Mouse (Mus musculus) fat pad, adult 2 months (tissue): ENCODE results near the gene Spryd7.

ENCODE experiments used
- DNase-seq: peaks from one replicate; pipeline ENCODE4 v3.0.0-alpha.2; 2011; ENCODE audit warnings: low read depth, low spot score; ENCODE audit errors: extremely low read depth

Spryd7 gene

GRCm38 (mm10) chr14:61536631-61537264, 19.9 kb downstream of the Spryd7 start:
- DNase-seq = no peak

DNA sequence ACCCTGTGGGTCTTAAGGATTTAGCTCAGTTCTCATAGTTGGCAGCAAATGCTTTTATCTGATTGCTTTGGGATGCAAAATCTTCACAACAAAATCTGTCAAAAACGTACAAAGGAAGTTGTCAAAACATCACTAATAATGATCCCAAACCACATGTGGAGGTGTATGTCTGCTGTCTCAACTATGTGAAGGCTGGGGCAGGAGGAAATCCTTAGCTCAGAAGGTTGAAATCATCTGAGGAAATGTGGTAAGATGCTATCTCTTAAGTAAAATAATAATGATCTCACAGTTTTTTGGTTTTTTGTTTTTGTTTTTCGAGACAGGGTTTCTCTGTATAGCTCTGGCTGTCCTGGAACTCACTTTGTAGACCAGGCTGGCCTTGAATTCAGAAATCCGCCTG, 20.9 kb downstream of the Spryd7 start:
- DNase-seq = no peak

GRCm38 (mm10) chr14:61530966-61531365, 25.7 kb downstream of the Spryd7 start:
- DNase-seq = no peak

- DNase-seq = peak; percentile 69
Measured at GRCm38 (mm10) chr14:61530396-61530795, 26.3 kb downstream of the Spryd7 start.

DNA sequence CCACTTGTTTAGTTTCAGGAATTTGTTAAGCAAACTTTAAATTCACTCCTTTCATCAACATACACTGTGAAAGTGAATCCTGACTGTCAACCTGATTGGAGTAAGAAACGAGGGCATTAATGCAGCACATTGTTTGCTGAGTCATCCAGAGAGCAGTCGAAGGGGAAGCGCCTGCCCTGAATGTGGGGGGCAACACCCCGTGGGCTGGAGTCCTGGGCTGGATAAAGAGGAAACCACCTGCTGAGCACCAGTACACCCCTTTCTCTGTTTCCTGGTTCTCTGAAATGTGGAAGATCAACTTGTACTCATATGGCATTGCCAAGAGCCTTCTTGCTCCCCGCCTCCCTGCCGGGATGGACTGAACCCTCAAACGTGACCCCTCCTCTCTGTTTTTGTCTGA, 27.2 kb downstream of the Spryd7 start:
- no peak for DNase-seq

DNA sequence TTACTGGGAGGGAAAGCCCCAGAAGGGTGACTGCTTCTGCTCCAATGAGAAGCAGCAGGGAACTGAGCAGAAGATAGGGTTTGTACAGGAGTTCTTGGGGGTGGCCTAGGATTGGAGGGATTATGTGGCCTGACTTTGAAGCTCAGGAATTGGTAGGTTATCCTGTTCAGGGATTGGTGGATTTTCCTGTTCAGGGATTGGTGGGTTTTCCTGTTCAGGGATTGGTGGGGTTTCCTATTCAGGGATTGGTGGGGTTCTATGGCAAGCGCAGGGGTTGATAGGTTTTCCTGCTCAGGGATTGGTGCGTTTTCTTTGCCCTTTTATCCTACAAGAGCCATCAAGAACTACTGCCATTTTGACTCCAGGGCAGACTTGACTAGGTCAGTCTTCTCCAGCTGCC, 30.7 kb downstream of the Spryd7 start:
- DNase-seq = no peak

- DNase-seq = peak; percentile 58
Measured at GRCm38 (mm10) chr14:61523821-61524220, 32.9 kb downstream of the Spryd7 start.

DNA sequence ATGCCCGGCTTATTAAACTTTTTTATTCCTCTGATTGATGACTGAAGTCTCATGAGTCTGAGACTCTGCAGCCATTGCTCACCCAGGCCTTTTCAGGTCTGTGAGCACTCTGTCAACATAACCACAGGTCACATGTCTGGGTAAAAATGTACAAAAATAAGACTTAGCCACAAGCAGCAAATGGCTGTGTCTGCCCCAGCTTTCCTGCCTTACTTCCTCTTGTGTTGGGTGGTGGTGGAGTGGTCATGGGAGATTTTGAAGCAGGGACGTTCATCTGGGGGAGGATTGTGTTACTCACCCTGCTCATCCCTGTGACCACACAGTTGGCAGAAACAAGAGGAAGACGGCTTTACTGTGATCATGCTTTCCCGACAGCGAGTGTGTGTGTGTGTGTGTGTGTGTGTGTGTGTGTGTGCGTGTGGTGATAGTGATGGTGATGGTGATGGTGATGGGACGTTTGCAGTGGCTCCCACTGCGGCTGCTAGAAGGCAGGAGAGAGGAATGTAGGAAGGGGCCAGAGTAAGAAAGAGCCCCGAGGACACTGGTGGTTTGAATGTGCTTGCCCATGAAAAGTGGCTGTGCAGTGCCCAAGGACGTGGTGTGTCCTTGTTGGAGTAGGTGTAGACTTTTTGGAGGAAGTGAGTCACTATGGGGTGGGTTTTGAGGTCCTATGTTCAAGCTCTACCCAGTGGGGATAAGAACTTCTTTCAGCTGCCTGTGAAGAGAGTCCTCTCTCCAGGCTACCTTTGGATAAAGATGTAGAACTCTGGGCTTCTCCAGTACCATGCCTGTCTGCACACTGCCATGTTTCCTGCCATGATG, 37.8 kb downstream of the Spryd7 start:
- no peak for DNase-seq

GRCm38 (mm10) chr14:61516471-61517426, 39.9 kb downstream of the Spryd7 start:
- no peak for DNase-seq

GRCm38 (mm10) chr14:61511494-61511893, 45.2 kb downstream of the Spryd7 start:
- no peak for DNase-seq

DNA sequence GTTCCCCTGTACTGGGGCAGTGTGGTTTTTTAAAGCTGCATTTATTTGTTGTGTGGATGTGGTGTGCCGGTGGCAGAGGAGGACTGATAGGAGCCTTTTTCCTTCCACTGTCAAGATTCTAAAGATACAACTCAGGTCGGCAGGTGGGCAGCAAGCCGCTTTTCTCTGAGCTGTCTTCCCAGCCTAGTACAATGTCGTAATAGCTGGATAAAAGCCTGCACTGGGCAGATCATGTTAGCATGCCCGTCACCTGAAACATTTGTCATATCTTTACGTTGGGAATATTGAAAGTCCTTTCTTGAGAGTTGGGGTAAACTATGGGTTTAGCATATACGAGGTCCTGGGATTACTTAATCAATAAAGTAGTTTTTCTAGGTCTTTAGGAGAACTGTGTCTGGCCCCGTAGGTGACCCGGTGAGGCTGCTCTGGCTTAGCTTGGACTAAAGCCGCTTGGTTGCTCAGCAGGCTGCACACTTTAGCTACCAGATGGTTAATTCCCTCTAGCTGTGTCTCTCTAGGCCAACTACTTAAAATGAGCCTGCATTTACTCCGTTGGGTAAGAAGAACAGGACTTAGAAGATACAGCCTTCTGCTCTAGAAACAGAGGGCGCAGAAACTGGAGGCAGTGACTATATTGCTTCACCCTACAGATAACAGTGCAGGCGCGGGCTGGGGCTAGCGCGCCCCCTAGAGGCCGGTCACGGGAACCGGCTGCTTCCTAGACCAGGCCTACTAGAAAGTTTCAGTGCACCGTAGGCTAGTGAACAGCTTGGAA, 58.8 kb downstream of the Spryd7 start:
- no peak for DNase-seq

- DNase-seq = no peak
Measured at GRCm38 (mm10) chr14:61493511-61494135, 63.1 kb downstream of the Spryd7 start.
